Mouse (Mus musculus): Measurements from ENCODE around the gene St3gal3. TPM values are rescaled to one million over a fixed set of nuclear protein-coding genes. Genes with fewer than 3 reads are reported as not detected.
A peak's percentile ranks its signal among the peaks of the same experiment; 100 is the strongest.

The St3gal3 gene
- polyA plus RNA-seq, 1 experiment: 19.3 TPM

GRCm38 (mm10) chr4:118083217-118083951, 51.3 kb downstream of the St3gal3 start:
- H3K27me3 ChIP-seq (ENCODE audit: control insufficient read depth, insufficient read depth, low read length): no peaks in the 10 kb centered on the region
- no peaks in the 10 kb centered on the region for H3K4me1 ChIP-seq (replicated peaks; ENCODE audit: control insufficient read depth, insufficient read depth, low read length)
- DNase-seq: peak; percentile 79
- 48% methylated on average over 14 of the region's 14 CpGs for WGBS
- TF ChIP-seq POLR2A (IDR thresholded peaks at IDR 0.05; ENCODE audit: control insufficient read depth, extremely low read depth, insufficient read depth, low read length, poor library complexity) (no peak), CTCF (IDR thresholded peaks at IDR 0.05; ENCODE audit: borderline replicate concordance, control insufficient read depth, extremely low read depth, insufficient read depth, low read length, poor library complexity) (peak; percentile 91)
- H3K4me3 ChIP-seq (ENCODE audit: control insufficient read depth, insufficient read depth, low read length): no peak overlapping the region
- no peak overlapping the region for H3K27ac ChIP-seq (ENCODE audit: control insufficient read depth, insufficient read depth, low read length)
- H3K36me3 ChIP-seq (ENCODE audit: control insufficient read depth, insufficient read depth, low read length): no peaks in the 10 kb centered on the region

DNA sequence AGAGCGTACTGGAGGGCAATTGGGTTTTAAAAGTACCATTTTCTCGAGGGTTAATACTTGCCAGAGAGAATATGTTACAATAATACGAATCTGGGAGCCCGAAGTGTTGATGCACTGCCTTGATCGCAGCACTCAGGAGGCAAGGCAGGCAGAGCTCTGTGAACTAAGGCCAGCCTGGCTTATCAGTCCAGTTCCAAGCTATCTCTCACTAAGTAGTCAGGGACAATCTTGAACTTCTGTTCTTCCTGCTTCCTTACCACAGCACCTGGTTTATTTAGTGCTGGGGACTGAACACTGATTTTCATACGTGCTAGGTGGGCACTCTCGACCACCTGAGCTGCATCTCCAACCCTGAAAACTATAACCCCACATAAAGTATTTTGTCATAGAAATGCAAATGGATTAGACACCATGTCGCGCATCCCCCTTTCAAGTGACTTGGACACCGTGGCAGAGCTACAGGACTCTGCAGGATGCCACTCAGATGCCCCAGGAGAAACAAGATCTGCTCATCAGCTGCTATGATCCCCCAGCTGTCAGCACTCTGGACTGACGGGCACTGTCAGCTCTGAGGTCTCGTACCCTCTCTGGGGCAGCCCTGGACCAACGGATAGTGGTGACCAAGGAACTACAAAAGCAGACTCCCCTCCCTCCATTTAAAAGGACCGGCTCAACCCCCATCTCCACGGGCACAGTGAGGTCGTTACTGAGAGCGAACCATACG, 52.9 kb downstream of the St3gal3 start:
- no peaks in the 10 kb centered on the region for H3K4me1 ChIP-seq (replicated peaks; ENCODE audit: control insufficient read depth, insufficient read depth, low read length)
- 97% methylated on average over 18 of the region's 18 CpGs for WGBS
- H3K4me3 ChIP-seq (ENCODE audit: control insufficient read depth, insufficient read depth, low read length): no peak overlapping the region
- H3K27ac ChIP-seq (ENCODE audit: control insufficient read depth, insufficient read depth, low read length): no peak overlapping the region
- H3K36me3 ChIP-seq (ENCODE audit: control insufficient read depth, insufficient read depth, low read length): no peaks in the 10 kb centered on the region
- TF ChIP-seq CTCF (IDR thresholded peaks at IDR 0.05; ENCODE audit: borderline replicate concordance, control insufficient read depth, extremely low read depth, insufficient read depth, low read length, poor library complexity): no peak
- no peak for TF ChIP-seq POLR2A (IDR thresholded peaks at IDR 0.05; ENCODE audit: control insufficient read depth, extremely low read depth, insufficient read depth, low read length, poor library complexity)
- no peak for DNase-seq
- no peaks in the 10 kb centered on the region for H3K27me3 ChIP-seq (ENCODE audit: control insufficient read depth, insufficient read depth, low read length)

GRCm38 (mm10) chr4:118080481-118080880, 54.2 kb downstream of the St3gal3 start:
- Histone ChIP-seq H3K4me1 (replicated peaks; ENCODE audit: control insufficient read depth, insufficient read depth, low read length) (no peaks in the 10 kb centered on the region), H3K36me3 (ENCODE audit: control insufficient read depth, insufficient read depth, low read length) (no peaks in the 10 kb centered on the region), H3K27ac (ENCODE audit: control insufficient read depth, insufficient read depth, low read length) (no peak overlapping the region), H3K27me3 (ENCODE audit: control insufficient read depth, insufficient read depth, low read length) (no peaks in the 10 kb centered on the region), H3K4me3 (ENCODE audit: control insufficient read depth, insufficient read depth, low read length) (no peak overlapping the region)
- TF ChIP-seq CTCF (IDR thresholded peaks at IDR 0.05; ENCODE audit: borderline replicate concordance, control insufficient read depth, extremely low read depth, insufficient read depth, low read length, poor library complexity): no peak
- no peak for TF ChIP-seq POLR2A (IDR thresholded peaks at IDR 0.05; ENCODE audit: control insufficient read depth, extremely low read depth, insufficient read depth, low read length, poor library complexity)
- no peak for DNase-seq
- WGBS: 93% methylated on average over 8 of the region's 8 CpGs

DNA sequence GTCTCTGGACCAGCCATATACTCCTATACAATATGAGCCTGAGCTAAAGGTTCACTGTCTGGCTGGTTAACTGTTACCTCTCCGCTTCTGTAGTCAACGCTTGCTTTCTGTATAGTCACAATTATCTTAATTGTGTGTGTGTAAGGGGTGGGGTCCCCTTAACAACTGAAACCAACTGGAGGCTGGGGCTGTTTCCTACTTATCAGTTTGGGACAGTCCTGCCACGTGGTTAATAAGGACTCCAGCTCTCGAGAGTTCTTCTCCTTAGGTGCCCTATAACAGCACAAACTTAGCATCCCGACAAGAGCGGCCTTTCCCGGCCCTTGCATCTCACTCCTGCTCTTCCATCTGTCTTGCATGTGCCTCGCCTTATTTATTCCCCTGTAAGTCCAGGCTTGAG, 55.5 kb downstream of the St3gal3 start:
- H3K27me3 ChIP-seq (ENCODE audit: control insufficient read depth, insufficient read depth, low read length): no peaks in the 10 kb centered on the region
- WGBS: 95% methylated on average over 8 of the region's 8 CpGs
- no peak overlapping the region for H3K4me3 ChIP-seq (ENCODE audit: control insufficient read depth, insufficient read depth, low read length)
- no peaks in the 10 kb centered on the region for H3K4me1 ChIP-seq (replicated peaks; ENCODE audit: control insufficient read depth, insufficient read depth, low read length)
- H3K27ac ChIP-seq (ENCODE audit: control insufficient read depth, insufficient read depth, low read length): no peak overlapping the region
- TF ChIP-seq CTCF (IDR thresholded peaks at IDR 0.05; ENCODE audit: borderline replicate concordance, control insufficient read depth, extremely low read depth, insufficient read depth, low read length, poor library complexity) (no peak), POLR2A (IDR thresholded peaks at IDR 0.05; ENCODE audit: control insufficient read depth, extremely low read depth, insufficient read depth, low read length, poor library complexity) (no peak)
- H3K36me3 ChIP-seq (ENCODE audit: control insufficient read depth, insufficient read depth, low read length): no peaks in the 10 kb centered on the region
- no peak for DNase-seq

DNA sequence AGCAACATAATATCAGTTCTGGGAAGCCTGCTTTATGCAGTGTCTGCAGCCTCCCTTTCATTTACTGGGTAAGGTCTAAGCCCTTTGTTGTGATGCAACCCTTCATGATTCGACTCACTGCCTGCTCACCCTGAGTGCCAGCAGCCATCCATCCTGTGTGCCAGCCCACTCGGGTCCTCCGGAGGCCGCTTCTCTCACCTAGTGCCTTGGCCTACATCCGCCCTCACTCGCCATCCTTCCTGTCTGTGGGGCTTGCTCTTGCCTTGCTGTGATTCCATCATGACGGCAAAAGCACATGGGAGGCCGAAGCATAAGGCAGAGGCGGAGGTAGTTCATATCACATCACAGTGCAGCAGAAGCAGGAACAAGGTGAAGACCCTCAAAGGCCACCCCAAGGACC, 56.1 kb downstream of the St3gal3 start:
- H3K4me3 ChIP-seq (ENCODE audit: control insufficient read depth, insufficient read depth, low read length): no peak overlapping the region
- 98% methylated on average over 9 of the region's 9 CpGs for WGBS
- H3K4me1 ChIP-seq (replicated peaks; ENCODE audit: control insufficient read depth, insufficient read depth, low read length): no peaks in the 10 kb centered on the region
- no peaks in the 10 kb centered on the region for H3K27me3 ChIP-seq (ENCODE audit: control insufficient read depth, insufficient read depth, low read length)
- no peaks in the 10 kb centered on the region for H3K36me3 ChIP-seq (ENCODE audit: control insufficient read depth, insufficient read depth, low read length)
- TF ChIP-seq POLR2A (IDR thresholded peaks at IDR 0.05; ENCODE audit: control insufficient read depth, extremely low read depth, insufficient read depth, low read length, poor library complexity): no peak
- TF ChIP-seq CTCF (IDR thresholded peaks at IDR 0.05; ENCODE audit: borderline replicate concordance, control insufficient read depth, extremely low read depth, insufficient read depth, low read length, poor library complexity): no peak
- H3K27ac ChIP-seq (ENCODE audit: control insufficient read depth, insufficient read depth, low read length): no peak overlapping the region
- DNase-seq: no peak

DNA sequence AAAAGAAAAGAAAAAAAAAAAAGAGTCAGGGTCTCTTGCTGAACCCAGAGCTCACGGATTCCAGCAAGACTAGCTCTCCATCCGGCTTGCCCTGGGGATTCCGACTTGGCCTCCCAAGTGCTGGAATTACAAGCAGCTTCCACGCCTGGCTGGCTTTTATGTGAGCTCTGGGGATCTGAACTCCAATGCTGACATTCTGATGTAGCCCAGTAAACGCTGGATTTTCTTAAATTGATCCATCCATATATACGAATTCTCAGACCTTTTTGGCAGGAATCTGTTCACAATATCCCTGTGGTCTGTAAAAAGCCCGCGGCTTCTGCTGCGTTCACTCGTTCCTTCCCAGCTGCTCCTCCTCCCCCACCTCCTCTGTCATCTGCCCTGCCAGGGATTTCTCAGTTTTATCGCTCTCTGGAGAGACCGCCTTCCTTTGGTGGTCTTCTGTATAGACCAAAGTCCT, 57.4 kb downstream of the St3gal3 start:
- no peak for DNase-seq
- H3K4me3 ChIP-seq (ENCODE audit: control insufficient read depth, insufficient read depth, low read length): no peak overlapping the region
- no peaks in the 10 kb centered on the region for H3K27me3 ChIP-seq (ENCODE audit: control insufficient read depth, insufficient read depth, low read length)
- 94% methylated on average over 12 of the region's 12 CpGs for WGBS
- no peaks in the 10 kb centered on the region for H3K4me1 ChIP-seq (replicated peaks; ENCODE audit: control insufficient read depth, insufficient read depth, low read length)
- H3K36me3 ChIP-seq (ENCODE audit: control insufficient read depth, insufficient read depth, low read length): no peaks in the 10 kb centered on the region
- H3K27ac ChIP-seq (ENCODE audit: control insufficient read depth, insufficient read depth, low read length): no peak overlapping the region
- TF ChIP-seq CTCF (IDR thresholded peaks at IDR 0.05; ENCODE audit: borderline replicate concordance, control insufficient read depth, extremely low read depth, insufficient read depth, low read length, poor library complexity) (no peak), POLR2A (IDR thresholded peaks at IDR 0.05; ENCODE audit: control insufficient read depth, extremely low read depth, insufficient read depth, low read length, poor library complexity) (no peak)
